Mouse (Mus musculus): ENCODE measurements around the gene Tmem91.

GRCm38 (mm10) chr7:25679971-25680370 lies 5.0 kb upstream of the Tmem91 start:
- TF ChIP-seq MAZ (IDR thresholded peaks at IDR 0.05; ENCODE audit: low read depth, low read length) (no peak), ZC3H11A (IDR thresholded peaks at IDR 0.05; ENCODE audit: low read depth, low read length) (no peak), NELFE (IDR thresholded peaks at IDR 0.05; ENCODE audit: low read depth, low read length) (no peak), CTCF (conservative IDR thresholded peaks at IDR 0.05 in 1 of 2, IDR thresholded peaks at IDR 0.05 in 1 of 2; ENCODE audit: low read depth in 2 of 2, low read length in 2 of 2) (peak in 1 of 2 experiments; percentile 20; a peak in 2 of 4 replicates), RCOR1 (conservative IDR thresholded peaks at IDR 0.05; ENCODE audit: low read depth, low read length) (no peak), BHLHE40 (IDR thresholded peaks at IDR 0.05; ENCODE audit: low read depth, low read length) (no peak), USF1 (IDR thresholded peaks at IDR 0.05; ENCODE audit: low read depth, low read length) (no peak), SMC3 (IDR thresholded peaks at IDR 0.05; ENCODE audit: low read depth, low read length) (no peak)
